Mouse (Mus musculus) neutrophil, adult 5-6 weeks (primary cell): Measurements from ENCODE around the gene Eif4g3. TPM values are rescaled to one million over a fixed set of nuclear protein-coding genes. Genes with fewer than 3 reads are reported as not detected.

ENCODE experiments used
- ATAC-seq: fragments of 151-379, 151-347 bp; 2 replicates; pipeline ENCODE4 v1.8.0; 2017; ENCODE audit warnings: mild to moderate bottlenecking, moderate TSS enrichment; ENCODE audit not compliant: insufficient number of reproducible peaks, poor library complexity, low FRiP score, severe bottlenecking; ENCODE audit errors: extremely low read depth
- total RNA-seq: library from RNA; stranded (forward); fragments of 200-1000 nt; gene quantifications from 2 replicates; pipeline ENCODE4 v1.2.3, GENCODE M21; 2017

The Eif4g3 gene
- total RNA-seq, 1 experiment from 2014 or later, result 95.8 TPM

DNA sequence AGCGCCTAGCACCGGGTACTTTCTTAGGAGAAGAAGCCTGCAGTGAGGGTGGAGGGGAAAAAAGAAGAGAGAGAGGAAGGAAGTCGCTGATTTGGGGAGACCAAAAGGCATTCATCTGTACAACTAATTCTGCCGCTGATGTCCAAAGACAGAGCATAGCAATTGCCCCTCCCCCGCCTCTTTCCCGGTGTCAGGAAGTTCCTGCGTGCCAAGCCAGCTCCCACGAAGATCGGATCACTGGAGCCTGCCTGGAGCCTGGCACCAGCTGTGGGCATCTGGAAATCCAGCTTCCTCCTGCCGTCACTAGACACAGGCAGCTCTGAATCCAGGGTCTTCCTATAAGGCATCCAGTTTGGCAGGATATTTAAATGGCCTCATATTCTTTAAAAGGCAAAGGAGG lies 8.6 kb upstream of the Eif4g3 start:
- no peak for ATAC-seq

DNA sequence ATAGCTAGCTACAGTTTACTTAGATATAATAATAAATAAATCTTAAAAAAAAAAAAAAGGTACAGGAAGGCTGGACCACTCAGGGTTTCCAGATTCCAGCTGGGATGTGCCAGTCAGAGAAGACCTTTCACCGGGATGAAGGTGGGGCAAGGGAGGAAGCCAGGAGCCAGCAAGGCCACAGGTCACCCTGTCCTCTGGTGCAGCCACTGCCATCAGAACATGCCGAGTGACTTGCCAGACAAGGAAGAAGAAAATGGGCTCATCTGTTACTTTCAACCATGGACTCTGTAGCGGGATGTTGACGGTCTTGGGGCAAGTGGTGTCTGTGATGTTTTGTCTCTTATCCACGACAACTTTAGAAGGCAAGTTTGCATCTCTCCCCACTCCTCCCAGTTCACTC lies 8.1 kb upstream of the Eif4g3 start:
- no peak for ATAC-seq

DNA sequence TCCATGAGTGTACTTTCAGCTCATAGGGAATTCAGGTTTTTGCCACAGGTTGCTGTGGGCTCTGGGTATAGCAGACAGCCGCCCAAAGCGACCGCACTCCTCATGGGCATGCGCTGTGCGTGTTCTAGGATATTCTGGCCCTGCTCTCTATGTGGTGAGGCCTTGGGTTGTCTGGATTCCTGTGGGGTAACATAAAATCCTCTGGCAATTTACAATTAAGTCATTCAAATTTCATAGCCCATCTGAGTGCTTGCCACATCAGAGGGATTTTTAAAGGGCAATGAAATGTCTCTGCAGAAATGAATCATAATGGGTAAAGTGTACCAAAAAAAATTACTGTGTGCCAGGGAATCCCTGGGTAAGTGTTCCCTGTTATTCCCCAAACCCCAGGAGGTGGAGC lies 3.4 kb upstream of the Eif4g3 start:
- ATAC-seq, result no peak

DNA sequence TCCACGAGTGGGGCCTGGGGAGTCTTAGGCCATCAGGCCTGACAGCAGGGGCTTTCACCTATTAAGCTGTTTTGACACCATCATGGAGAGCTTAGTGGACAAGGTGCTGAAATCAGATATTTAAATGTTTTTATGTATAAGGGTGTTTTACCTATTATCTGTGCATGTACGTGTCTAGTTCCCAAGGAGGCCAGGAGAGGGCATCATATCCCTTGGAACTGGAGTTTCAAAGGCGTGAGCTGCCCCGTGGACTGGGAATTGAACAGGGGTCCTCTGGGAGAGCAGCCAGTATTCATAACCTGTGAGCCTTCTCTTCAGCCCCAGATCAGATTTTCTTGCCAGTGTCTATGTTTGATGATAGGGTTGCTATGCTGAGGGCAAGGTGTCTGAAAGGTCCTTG lies 2.4 kb upstream of the Eif4g3 start:
- ATAC-seq, result no peak

DNA sequence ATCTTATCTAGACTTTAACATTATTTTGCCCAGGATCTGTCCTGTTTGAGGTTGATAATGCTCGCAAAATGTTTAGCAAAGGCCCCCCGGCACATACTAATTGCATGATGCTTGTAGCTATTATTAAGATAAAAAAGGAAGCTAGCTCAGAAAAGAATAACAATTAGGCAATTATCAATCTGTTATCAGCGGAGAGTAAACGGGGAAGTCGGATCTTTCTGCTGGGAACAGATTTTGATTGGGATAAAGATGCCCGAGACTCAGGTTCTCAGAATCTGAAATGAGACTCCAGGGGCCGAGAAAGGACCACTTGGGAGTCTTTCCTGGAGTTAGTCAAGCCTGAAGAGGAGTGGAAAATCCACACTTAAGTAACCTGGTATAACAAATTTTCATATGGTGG lies 1.6 kb upstream of the Eif4g3 start:
- no peak for ATAC-seq

DNA sequence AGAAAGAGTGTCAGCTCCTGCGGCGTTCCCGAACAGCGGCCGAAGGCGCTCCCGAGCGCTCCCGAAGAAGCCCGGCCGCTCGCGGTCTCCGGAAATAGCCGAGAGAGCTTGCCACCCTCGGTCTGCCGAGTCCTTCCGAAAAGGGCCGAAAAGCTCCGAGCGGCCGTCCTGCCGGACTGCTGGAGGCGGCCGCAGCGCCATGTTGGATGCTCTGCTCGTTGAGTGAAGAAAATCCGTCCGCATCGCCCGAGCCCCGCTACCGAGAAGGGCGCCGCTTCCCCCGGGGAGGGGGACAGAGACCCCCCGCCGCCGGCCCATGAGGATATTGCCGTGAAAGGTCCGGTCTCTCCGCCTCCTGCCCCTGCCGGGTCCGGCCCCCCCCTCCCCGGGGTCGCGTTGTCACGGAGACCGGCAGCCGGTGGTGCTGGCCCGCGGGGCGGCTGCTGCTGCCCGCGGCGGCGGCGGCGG lies 503 bp downstream of the Eif4g3 start:
- ATAC-seq, result peak; percentile 89

DNA sequence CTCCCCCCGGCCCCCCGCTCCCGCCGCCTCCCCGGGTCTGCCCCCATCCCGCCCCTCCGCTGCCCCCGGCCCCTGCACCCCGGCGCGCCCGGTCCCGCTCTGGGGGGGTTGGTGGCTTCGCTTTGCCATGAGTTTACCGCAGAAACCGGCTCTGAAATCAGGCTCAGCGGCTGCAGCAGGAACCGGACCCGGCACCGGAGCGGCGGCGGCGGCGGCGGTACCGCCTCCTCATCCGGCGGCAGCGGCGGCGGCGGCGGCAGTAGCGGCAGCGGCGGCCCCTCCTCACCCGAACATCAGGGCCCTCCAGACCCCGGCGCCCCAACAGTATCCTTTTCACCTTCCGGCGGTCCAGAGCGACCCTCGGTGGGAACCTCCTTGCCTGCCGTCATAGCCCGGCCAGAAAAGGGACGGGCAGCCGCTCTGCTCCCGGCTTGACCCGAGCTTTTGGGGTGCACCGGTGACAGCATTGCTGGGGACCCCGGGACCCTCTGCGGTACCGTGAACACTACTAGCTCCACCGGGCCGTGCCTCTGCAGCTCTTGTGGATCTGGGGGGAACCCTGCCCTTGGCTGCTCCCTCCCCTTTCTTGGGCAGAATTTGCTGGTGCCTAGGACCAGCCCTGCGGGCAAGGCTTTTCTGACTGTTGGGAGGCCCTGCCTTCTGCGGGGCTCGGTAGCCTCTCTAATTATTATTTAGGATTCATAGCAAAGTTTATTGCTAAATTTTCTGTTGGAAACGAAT lies 1.2 kb downstream of the Eif4g3 start:
- no peak for ATAC-seq

GRCm38 (mm10) chr4:137994562-137995336 lies 1.9 kb downstream of the Eif4g3 start:
- ATAC-seq, result peak; percentile 36; the same call in 1 of the 2 replicates

GRCm38 (mm10) chr4:137995399-137995798 lies 2.6 kb downstream of the Eif4g3 start:
- no peak for ATAC-seq

DNA sequence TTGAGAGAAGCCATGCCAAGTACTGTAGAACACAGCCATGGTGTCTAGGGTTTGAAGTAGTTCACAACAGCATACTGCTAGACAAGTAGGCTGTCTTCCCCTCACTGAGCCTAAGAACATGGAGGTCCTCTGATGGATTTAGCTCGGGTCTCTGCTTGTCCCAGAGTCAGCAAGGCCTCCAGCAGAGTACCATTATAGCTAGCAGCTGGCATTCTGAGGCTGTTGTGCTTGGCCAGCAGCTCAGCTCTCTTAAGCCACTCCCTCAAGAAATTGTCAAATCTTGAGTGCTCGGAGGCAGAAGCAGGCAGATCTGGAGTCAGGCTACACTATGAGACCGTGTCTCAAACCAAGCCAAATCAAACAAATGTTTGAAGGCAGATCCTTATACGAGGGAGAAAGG lies 5.4 kb downstream of the Eif4g3 start:
- ATAC-seq, result no peak

DNA sequence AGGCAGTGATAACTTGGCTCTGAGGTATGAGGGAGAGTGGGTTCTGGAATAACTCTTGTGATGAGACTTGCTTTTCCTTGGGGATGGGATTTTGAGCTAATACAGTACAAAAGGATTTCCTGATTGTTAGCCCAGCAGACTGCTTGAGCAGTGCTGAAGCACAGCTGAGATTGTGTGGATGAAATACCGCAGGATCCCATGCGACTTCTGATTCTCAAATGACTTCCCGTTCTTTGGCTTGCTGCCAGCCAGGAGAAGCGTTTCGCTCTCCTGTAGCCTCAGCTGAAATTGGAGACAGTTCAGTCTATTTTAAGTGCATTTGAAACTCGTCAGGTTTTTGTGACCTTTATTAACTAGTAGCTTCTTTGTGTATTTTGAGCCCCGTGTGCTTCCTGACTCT lies 7.9 kb downstream of the Eif4g3 start:
- ATAC-seq, result no peak

GRCm38 (mm10) chr4:138003909-138004610 lies 11.2 kb downstream of the Eif4g3 start:
- ATAC-seq, result no peak

DNA sequence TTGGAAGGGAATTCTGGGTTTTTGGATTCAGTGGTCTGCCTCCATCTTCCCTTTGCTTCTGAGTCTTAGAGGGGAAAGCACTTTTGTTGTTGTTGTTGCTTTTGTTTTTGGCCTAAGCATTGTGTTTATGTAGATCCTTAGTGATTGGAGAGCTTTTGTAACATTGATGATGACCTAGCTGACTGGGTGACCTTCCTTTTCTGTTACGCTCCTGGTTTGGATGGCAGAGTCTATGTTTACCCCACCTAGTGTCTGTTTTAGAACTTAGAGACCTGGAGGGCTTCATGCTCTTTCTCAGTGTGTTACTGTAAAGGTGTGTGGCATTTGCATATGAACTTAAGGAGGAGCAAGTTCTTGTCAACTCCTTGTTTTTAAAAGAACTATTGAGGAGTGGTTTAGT lies 13.0 kb downstream of the Eif4g3 start:
- no peak for ATAC-seq

DNA sequence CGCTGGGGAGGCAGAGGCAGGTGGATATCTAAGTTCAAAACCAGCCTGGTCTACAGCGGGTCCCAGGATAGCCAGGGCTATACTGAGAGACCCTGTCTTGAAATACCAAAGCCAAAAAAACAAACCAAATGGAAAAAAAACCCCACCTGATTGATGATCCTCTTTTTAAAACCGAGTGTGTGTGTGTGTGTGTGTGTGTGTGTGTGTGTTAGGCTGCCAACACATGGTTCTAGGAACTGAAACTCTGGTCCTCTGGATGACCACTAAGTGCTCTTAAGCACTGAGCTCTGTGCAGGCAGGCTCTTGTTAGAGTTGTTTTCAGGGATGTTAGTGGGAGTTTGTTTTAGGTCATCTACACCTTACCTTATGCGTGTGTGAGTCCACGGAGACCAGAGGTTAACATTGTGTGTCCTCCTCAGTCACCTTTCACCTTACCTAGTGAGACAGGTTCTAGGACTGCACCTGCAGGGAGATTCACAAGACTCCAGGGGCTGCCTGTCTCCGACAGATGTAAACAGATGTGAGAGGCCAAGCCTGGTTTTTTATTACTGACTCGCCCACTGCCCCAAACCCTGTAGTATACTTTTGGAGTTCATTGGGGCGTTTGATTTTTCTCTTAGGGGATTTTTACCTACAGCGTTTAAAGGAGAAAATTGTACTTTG lies 14.3 kb downstream of the Eif4g3 start:
- no peak for ATAC-seq

- ATAC-seq, result no peak
Measured at GRCm38 (mm10) chr4:138008646-138009045, 15.8 kb downstream of the Eif4g3 start.

GRCm38 (mm10) chr4:138009786-138010502 lies 17.1 kb downstream of the Eif4g3 start:
- ATAC-seq, result no peak

GRCm38 (mm10) chr4:138013723-138014479 lies 21.1 kb downstream of the Eif4g3 start:
- ATAC-seq, result no peak

DNA sequence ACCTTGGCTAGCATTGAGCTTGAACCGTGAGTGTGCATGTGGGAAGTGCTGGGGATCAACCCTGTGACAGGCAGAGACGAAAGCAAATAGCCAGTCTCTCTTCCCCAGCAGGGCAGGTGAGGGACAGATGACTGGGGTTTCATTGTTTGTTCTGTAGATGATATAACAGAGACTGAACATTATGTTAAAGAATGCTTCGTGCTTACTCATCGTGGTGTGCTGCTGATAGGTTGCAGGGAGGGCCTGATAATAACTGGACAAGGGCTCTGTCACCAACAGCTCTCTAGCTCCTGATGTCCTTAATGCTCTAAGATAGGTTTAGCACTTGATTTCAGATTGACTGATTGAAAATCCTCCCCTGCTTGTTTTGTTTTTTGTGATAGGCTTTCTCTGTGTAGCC lies 23.1 kb downstream of the Eif4g3 start:
- no peak for ATAC-seq
